Mouse (Mus musculus): ENCODE measurements at regions not wholly inside any gene's neighbourhood (a gene's known extent, or its start where the extent isn't known, plus 50 kb on each side); places are given as distances from the start of the nearest gene placed in this dataset.
"Not testable (repeated sequence)": the region's sequence is repeated elsewhere in the genome, so short reads cannot be mapped to it uniquely, and the experiment has no call there.

DNA sequence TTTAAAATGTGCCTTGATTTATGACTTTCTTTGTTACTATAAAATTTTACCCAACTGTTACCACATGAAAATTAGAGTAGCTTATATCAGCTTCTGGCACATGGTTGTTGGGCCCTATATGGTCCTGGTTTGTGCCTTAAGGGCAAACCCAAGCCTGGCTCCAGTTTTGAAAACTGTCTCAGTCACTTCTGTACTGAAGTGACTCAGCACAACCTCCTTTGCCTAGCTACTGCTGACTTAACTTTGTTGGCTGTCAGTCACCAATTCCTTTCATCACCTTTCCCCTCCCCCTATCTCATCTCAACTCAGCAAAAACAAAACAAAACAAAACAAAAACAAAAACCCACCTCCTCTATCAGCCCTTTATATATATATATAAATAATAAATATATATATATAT, 251.0 kb upstream of the Myo3a start:
- DNase-seq (ENCODE audit: low spot score in 2 of 2) = no peak

DNA sequence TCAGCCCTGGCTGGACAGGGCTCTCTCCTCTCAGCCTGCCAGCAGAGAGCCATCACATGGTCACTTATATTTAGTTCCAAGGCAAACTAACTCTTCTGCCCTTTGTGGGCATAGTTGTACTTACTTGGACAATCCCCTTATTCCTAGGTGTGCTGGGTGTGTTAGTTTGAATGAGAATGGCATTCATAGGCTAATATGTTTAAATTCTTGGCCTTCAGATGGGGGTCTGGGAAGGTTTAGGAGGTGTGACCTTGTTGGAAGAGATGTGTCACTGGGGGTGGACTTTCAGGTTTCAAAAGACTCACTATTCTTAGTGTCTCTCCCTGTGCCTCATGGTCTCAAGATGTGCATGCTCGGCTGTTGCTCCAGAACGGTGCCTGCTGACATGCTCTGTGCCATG, 250.5 kb upstream of the Myo3a start:
- DNase-seq (ENCODE audit: low spot score in 2 of 2) = no peak

DNA sequence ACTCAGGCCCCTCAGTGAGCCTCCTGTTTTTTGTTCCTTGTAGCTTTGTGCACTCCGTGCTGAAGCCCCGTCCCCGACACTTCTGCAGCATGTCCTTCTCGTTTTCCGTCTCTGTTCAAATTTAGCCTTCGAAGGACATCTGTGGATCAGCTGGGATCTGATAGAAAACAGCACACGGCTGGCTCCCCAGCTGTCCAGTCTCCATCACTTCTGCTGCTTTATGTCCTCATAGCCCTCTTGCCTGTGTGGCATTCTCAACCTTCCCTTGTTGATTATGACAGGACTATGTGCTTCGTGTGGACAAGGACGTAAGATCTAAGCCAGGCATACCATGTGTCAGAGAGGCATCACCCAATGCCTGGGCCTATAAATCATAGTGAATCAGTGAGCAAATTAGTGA, 247.1 kb upstream of the Myo3a start:
- no peak for DNase-seq (ENCODE audit: low spot score in 2 of 2)

GRCm38 (mm10) chr2:22024438-22024837, 202.9 kb upstream of the Myo3a start:
- DNase-seq (ENCODE audit: low spot score in 2 of 2) = no peak

DNA sequence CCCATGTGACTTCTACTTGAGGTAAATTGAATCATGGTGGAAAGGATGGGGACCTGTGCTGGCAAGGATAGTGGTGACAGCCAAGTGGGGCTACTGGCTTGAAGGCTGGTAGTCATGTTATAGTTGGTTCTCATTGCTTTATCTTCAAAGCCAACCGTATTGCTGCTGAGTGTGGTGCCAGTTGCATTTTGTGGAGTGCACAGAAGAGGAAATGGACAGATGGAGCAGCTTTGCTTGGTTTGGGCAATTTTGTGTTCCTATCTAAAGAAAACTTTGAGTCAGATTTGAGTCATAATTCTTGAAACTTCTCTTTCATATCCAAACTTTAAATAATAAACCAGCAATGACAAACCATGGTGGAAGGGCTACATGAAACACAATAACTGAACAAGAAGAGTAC, 200.5 kb upstream of the Myo3a start:
- DNase-seq (ENCODE audit: low spot score in 2 of 2) = no peak

DNA sequence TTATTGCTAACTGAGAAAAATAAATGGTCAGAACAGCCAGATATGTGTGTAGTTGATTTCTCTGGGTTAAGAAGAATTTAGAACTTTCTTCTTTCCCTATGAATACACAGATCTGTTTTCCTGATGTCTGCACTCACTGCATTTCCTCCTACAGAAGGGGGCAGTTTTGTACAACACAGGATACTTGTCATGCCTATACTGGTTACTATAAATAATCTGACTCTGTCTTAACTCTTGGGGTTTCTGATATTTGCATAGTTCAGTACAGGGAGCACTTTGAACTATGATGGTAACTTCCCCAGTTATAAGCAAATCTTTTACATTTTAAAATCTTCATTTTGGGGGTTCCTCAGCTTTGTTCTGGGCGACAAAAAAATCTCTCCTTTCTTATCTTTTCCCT, 198.7 kb upstream of the Myo3a start:
- DNase-seq (ENCODE audit: low spot score in 2 of 2) = no peak

DNA sequence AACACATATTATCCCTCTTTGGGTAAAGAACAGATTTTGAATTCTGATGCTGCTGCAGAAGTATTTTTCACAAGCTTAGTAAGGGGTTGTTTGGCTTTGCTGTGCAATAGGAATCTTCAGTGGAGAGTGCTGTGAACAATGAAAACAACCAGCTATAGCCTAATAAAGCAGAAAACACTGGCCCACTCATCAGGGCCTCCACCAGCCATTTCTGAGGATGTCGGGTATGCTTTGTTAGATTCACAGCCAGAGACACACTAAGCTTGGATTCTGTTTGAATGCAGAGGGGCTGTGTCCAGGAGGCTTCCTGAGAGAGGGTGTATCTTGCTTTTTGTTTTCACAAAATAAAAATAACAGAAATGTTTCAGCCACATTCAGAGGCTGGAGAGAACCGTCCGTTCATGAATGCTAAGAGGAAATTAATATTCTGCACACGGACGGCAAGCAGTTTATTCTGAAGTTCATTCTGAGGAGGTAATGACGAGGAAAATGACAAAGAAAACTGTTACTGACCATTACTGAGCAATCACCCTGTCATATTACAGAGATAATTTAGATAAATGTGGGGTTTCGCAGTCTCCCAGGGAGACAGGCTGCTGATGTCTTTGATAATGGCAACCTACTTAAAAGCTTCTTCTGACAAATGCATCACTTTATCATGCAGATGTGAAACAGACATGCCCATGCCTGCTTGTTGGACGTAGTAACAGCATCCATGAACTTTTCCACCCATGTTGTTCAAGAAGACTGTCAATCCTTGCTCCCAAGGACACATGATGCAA, 198.1 kb upstream of the Myo3a start:
- DNase-seq (ENCODE audit: low spot score in 2 of 2) = no peak

GRCm38 (mm10) chr2:22029804-22030194, 197.5 kb upstream of the Myo3a start:
- DNase-seq (ENCODE audit: low spot score in 2 of 2) = no peak

DNA sequence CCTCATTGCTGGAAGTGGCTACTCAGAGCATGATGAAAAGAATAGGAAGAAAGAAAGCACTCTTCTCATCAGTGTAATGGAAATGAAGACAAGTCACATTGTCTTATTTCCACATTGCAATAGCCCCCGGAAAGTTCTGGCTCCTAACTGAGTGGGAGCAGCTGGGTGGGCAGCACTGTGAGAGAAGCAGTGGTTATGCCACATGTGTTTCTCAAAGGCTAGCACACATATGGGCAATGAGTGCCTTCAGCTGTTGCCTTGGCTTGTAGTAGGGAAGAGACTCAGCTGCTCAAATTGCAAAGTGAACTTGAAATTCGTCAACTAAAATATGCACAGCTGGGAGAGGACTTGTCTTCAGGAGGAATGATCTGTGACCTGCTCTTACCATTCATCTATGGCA, 190.5 kb upstream of the Myo3a start:
- DNase-seq (ENCODE audit: low spot score in 2 of 2) = peak in 1 of 2 experiments; percentile 10

- no peak for DNase-seq (ENCODE audit: low spot score in 2 of 2)
Measured at GRCm38 (mm10) chr2:22038780-22039179, 188.5 kb upstream of the Myo3a start.

DNA sequence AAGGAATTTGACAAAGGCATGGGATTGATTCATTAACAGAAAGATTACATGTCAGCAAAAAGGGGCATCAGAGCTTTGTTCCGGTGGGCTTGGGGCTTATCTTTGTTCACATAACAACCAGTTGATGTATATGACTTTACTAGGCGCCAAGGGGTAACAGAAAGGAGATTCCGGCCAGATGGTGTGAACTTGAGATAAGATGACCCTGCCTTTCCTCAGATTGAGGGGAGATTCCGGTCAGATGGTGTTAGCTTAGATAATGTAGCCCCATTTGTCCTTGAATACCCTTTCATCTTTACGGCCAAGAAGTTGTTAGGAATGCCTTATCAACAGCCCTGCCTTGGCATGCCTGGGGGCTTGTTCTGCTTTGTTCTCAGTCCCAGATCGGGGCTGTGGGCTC, 183.4 kb upstream of the Myo3a start:
- DNase-seq (ENCODE audit: low spot score in 2 of 2) = not testable (repeated sequence)

DNA sequence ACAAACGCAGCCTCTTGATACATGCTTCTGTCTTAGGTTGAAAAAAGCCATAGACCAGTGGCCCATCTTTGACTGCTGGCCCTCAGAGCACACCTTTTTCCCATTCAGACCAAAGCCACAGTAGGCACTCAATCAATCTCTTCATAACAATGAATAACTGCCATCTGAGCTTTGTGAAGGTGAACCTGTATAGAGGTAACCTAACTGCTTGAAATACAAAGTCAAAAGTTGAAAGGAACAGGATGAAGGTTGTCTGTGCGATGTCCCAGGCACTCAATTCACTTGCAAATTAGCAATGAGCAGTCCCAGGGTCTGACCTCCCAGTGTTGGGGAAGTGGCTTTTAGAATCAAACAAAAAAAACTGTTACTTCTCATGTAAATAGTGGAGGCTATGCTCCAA, 182.4 kb upstream of the Myo3a start:
- no peak for DNase-seq (ENCODE audit: low spot score in 2 of 2)

DNA sequence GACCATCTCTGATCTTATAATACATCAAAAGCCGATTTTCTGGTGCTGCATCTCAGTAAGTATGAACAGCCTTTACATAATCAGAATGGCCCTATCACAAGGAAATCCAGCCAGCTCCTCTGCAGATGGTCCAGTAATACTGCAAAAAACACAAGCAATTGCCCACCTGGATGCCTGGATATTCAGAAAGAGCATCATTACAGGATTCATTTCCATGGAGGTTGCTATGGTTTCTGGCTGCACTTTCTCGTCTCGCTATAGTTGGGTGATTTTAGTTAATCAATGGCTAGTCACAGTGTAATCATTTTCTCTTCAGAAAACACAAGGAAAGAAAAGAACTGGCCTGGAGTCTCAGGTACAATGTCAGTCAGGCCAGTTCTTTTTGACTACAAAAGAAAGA, 179.8 kb upstream of the Myo3a start:
- DNase-seq (ENCODE audit: low spot score in 2 of 2) = no peak

DNA sequence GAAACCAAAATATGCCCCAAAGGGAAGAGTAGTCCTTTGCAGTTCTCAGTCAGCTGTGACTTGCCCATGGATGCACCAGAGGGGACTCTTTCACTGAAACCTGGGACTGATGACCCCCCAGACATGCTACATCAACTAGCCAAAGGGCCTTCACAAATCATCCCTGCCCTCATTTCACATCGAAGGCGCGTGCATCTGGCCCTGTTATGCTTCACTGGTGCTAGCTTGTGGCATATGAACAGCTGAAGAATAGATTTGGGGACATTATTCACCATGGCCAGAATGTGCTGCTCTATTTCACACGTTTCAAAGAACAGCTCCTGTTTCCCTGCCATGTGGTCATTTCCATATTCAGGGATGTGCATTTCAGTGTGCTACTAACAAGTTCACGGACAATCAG, 160.8 kb upstream of the Myo3a start:
- no peak for DNase-seq (ENCODE audit: low spot score in 2 of 2)

GRCm38 (mm10) chr2:22096848-22097247, 130.5 kb upstream of the Myo3a start:
- no peak for DNase-seq (ENCODE audit: low spot score in 2 of 2)

GRCm38 (mm10) chr2:22105150-22105549, 122.2 kb upstream of the Myo3a start:
- DNase-seq (ENCODE audit: low spot score in 2 of 2) = no peak

DNA sequence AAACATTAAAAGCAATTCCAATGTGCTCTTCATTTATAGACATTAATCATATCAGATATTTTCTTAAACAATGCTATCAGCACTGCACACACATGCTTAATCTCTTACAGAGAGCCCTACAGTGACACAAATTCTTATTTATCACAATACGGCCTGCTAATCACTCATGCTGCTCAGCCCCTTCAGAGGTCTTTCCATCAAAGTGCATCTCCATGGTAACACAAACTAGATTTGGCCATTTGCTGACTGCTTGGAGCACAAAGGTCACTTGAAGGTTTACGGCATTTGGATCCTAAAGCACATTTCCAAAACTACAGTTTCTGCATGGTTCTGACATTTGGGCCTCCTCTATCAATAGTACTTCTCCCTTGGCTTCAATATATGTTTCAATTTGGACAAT, 77.6 kb upstream of the Myo3a start:
- no peak for DNase-seq (ENCODE audit: low spot score in 2 of 2)

- DNase-seq (ENCODE audit: low spot score in 2 of 2) = no peak
Measured at GRCm38 (mm10) chr2:22156576-22156975, 70.7 kb upstream of the Myo3a start.

DNA sequence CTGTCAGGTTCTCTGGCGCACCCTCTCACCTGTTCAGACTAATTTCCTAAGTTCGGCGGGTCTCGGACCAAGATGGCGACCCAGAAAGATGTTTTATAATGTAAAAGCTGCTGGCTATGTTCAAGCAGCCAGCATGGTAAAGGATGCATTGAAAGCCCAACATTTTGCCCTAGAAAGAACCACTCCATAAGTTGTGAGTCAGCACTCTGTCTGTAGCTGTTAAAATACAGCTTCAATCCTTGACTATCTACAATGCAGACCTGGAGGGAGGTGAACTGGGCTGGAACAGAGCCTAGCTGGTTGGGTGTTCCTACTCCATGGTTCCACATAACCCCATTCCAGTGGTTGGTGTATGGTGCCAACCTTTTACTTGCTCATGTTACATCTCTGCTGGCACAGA, 61.9 kb upstream of the Myo3a start:
- DNase-seq (ENCODE audit: low spot score in 2 of 2) = no peak

GRCm38 (mm10) chr2:22165919-22166318, 61.4 kb upstream of the Myo3a start:
- DNase-seq (ENCODE audit: low spot score in 2 of 2) = no peak

All from gastrocnemius, postnatal 4 days (tissue).